Mouse (Mus musculus) spleen, adult 12 weeks (tissue): ENCODE measurements around the gene Gm19684.
"Not testable (repeated sequence)": the region's sequence is repeated elsewhere in the genome, so short reads cannot be mapped to it uniquely, and the experiment has no call there.

Experiments
- DNase-seq: peaks from one replicate; pipeline ENCODE4 v3.0.0; 2022; ENCODE audit warnings: low spot score

The Gm19684 gene

DNA sequence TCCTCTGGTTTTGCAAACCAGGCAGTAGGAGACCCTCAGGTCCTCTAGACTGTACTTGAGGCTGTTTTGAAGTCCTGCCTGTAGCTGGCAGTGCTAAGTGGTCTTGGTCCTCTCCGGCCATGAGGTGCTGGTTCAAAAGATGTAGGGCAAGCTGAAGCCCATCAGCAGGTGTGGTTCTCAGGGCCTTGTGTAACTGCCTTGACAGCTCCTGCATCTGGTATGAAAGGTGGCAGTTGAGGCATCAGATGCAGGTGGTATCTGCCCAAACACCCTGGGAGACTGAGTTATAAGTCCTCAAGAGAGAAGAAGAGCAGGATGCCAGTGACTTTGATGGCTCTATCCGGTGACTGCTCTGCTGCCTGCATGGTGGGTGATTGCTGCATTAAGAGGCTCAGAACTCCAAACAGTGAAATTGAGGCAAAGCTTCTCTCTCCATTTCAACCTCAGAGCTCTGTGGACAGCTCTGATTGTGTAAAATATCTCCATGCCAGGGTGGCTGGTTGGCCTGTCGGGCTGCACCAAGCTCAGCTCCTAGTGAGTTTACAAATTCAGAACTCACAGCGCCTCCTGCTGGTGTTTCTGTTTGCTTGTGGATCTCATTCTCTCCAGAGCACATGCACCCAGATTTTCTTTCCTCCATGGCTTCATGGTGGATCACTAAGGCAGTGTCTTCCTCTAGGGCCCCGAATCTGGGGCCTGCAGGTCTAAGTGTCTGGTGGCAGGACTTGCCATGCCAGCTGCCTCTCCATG is 10.2 kb downstream of the Gm19684 start:
- peak; percentile 0 for DNase-seq

DNA sequence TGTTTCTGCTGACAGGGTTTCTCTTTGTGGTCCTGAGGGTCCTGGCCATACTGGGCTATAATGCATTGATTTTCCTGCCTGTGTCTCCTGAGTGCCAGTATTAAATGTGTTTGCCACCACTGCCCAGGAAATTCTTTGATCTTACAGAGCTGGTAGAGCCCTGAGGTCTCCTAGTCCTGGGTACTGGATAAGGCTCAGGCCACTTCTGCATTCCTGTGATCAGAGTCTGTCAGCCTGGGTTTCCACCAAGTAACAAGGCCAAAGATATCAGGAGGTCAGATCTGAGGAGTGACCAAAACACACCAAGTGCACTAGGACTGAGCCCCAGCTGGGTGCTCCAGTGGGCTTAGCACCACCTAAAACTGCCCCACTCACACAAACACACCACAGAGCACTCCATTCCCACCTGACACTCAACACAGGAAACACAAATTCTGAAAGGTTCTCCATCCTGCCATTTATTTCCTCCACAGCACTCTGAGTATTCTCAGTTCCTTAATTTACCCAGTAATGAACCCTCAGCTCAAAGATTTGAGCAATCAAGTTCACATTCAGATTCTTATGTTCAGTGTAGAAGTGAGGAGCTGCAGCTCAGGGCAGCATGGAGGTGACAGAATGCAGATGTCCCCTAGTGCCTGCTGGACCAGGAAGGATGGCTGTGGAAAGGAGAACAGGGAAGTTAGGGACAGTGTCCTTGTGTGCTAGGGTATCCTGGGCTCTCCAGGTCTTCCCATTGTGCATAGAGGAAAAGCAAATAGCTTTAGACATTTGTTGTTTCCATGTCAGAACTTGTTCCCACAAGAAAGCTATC is 14.1 kb downstream of the Gm19684 start:
- DNase-seq: peak; percentile 0

DNA sequence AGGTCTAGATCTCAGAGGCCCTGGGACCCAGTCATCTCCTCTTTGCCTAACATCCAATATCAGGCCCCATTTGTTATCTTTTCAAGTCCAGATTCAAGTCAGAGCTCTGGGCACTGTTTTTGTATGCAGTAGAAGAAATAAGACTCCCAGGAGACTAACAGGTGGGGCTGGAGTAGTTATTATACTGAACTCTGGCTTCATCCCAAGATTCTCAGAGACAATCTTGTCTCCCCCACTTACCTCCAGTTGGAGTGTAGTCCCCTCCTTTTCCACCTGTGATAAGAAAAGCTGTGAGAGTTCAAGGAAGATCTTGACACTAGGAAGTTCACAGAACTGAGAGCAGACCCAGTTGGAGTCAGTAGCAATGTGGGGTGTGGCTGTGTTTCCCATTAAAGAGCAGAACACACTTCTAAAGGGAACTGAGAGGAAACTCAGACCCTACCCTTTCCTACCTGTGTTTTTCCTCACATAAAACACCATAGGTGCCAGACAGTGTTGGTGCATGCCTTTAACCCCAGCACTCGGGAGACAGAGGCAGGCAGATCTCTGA is 14.9 kb downstream of the Gm19684 start:
- DNase-seq: not testable (repeated sequence)

DNA sequence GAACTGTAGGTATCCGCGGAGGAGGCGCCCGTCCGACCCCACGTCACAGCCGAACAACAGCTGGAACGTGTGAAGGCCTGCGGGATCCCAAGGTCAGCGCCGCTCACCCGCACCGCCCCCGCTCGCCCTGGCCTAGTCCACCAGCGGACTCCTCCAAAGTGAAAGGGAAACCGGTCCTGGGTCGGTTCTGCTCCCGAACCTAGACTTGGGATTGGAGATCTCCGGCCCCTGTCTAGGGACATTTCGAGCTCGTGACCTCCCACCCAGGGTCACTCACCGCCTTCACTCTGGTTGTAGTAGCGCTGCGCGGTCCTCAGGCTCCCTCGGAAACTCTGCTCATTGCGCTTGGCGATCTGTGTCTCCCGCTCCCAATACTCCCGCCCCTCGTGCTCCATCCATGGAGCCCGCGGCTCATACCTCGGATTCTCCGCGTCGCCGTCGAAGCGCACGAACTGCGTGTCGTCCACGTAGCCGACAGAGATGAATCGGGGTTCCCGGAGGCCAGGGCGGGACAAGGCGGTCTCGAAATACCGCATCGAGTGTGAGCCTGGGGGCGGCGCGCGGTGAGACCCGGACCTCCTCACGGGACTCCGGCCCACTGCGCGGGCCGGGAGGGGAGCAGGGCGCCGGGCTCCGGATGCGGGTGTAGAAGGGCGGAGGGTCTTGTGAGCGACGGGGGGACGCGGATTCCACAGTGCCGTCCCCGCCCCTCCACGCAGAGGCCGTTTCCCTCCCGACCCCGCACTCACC is 23.8 kb downstream of the Gm19684 start:
- DNase-seq: no peak

DNA sequence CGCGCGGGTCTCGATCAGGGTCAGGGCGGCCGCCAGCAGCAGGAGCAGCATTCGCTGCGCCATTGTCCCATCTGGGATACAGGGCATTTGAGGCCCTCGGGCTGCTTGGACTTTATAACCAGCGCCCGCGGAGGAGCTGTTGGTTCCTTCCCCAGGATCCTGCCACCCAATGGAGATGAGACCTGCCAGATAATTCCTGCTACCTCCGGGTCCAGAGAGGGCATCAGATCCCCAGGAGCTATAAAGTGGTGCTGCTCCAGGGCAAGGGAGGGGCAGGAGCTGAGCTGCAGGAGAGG is 24.3 kb downstream of the Gm19684 start:
- DNase-seq: not testable (repeated sequence)

DNA sequence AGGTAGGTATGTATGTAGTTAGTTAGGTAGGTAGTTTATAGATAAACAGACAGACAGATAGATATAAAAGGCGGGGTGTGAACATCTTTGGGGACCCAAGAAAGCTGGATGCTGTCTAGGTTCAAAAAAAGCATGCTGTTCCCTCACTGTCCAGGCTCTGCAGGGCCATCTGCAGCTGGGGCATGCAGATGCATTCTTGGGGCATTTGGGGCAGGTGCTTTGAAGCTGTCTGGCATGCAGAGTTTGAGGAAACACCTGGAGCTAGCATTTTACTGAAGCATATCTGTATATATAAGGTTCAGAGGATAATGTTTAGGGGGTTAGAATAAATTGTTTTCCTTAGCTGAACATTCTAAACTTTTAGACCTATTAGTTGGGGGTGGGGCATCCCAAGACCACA is 25.5 kb downstream of the Gm19684 start:
- DNase-seq: not testable (repeated sequence)

DNA sequence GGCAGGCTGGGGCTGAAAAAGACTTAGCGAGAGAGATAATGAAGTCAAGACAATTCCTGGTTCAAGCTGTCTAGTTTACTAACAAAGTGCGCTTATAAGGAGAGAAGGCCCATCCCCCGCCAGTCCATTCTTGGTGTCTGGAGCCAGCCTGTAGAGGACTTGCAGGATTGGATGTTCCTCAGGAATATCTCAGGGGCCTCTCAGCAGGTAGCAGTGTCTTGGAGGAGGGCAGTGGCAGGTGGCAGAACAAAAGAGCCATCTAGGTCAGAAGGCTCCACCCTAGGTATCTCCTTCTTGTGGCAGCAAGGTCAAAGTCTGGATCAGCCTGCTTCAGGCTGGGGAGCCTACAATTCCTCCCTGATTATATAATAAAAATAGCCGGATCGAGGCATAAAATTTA is 27.0 kb downstream of the Gm19684 start:
- not testable (repeated sequence) for DNase-seq

DNA sequence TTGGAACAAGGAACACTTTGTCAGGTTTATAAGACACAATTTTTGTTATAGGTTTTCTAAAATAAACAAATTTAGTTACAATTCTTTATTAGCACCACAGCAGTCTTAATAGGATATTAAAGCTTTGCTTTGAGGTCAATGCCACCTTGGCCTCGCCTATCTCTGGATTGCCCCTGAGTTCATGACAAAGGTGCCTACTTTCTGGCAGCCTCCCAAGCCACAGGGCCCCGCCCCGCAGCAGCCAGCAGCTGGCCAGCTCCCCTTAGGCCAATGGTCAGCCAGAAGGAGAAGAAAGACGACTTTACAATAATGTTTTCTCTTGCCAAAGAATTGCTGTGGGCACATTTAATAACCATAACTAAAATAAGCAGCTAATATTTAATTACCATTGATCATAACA is 29.7 kb downstream of the Gm19684 start:
- DNase-seq: not testable (repeated sequence)

DNA sequence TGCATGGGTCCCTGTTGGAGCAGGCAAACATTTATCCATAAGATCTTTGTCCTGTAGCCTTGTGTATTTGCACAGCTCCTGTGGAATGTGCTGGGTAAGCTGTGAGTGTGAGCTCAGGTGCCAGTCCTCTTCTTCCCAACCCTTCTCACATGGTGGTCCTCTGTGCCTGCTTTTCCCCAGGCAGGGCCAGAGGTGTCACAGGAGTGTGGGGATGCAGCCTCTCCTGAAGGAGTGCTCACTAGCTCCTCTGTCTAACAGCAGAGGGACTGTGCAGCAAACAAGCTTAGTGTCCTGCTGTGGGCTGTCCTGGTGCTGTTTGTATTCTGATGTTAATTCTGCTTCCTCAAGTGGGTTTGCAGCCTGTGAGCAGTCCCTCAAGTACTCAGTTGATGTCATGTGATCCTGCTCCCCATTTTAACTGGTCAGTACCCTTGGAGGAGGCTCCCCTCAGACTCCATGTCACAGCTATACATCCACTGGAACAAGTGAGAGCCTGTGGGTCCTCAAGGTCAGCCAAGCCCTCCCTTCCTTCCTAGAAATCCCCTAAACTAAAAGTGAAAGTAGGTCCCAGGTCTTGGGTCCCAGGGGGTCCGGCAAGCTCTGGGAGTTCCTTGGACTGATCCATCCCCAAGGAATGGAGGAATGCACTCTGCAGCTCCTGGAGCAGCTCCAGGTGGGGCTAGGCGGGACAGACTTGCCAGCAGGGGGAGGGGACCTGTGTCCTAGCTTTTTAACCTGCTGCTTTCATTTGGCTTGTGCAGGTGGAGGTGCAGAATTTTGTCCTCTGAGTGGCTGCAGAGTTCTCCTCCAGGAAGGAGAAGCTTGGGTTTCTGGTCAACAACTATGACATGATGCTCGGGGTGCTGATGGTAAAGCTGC is 33.0 kb downstream of the Gm19684 start:
- DNase-seq: no peak

DNA sequence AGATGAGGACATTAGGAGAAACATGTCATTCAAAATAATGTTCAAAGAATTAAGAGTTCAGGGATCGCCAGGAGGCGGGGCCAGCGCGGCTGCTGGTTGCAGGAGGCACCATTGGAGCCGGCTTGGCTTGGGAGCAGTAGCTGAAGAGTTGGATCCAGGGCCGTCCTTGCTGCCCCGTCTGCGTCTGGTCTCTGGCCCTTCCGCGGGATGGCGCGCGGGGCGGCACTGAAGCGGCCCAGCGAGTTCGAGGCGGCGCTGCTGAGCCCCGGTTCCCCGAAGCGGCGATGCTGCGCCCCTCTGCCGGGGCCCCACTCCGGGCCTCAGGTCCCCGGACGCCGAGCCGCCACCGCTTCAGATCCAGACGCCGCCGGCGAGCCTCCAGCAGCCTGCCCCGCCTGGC is 36.3 kb downstream of the Gm19684 start:
- DNase-seq: not testable (repeated sequence)

DNA sequence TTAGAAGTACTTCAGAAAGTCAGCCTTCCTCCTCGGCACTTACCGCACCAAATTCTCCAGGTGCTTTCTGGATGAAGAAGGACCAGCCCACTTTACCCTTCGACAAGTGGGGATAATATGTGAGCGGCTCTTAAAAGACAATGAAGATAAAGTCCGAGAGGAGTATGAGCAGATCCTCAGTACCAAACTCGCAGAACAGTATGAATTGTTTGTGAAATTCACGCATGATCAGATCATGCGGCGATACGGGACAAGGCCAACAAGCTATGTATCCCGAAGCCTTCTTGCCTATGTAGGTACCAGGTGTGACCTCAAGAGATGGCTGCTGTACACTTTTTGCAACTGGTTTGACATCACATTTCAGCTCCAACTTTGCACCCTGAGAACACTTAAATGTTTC is 36.8 kb downstream of the Gm19684 start:
- not testable (repeated sequence) for DNase-seq

DNA sequence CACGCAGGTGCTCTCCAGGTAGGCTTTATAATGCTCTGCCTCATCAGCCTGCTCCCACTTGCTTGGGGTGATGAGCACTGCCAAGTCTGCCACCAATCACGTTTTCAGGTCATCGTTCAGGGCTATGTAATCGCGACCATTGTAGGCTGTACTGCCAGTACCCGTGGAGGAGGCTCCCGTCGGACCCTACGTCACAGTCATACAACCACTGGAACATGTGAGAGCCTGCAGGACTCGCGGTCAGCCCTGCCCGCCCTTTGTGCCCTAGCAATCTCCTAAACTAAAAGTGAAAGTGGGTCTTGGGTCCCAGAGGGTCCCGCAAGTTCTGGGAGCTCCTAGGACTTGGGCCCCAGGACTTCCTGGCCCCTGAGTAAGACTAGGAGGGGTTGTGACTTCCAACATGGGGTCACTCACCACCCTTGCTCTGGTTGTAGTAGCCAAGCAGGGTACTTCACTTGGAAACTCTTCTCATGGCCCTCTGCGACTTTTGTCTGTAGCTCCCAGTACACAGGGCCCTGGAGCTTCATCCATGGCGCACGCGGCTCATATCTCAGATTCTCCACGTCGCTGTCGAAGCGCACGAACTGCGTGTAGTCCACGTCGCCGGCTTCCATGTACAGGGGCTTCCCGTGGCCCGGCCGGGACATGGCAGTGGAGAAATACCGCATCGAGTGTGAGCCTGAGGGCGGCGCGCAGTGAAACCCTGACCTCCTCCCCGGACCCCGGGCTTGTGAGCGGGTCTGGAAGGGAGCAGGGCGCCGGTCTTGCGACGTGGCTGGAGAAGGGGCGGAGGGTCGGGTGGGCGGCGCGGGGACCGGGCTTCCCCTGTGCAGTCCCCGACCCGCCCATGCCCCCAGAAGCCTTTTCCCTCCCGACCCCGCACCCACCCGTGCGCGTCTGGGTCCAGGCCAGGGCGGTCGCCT is 39.9 kb downstream of the Gm19684 start:
- no peak for DNase-seq

DNA sequence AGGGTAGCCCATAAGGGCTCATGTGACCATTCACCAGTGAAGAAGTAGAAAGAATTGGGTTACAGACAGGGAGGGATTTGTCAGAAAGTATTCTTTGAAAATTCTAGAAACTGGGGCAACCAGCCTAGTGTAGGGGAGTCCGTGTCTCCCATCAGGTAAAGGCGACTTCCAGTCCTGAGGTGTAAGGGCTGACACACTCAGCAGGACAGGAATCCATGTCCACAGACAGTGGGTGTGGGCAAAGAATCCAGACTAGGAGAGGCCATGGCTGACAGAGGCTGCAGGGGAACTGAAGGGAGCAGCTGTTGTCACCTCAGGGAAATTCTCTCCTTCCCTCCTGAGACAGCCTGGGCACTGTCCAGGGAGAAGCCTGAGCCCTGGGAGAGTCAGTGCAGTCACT is 45.4 kb downstream of the Gm19684 start:
- DNase-seq: not testable (repeated sequence)

DNA sequence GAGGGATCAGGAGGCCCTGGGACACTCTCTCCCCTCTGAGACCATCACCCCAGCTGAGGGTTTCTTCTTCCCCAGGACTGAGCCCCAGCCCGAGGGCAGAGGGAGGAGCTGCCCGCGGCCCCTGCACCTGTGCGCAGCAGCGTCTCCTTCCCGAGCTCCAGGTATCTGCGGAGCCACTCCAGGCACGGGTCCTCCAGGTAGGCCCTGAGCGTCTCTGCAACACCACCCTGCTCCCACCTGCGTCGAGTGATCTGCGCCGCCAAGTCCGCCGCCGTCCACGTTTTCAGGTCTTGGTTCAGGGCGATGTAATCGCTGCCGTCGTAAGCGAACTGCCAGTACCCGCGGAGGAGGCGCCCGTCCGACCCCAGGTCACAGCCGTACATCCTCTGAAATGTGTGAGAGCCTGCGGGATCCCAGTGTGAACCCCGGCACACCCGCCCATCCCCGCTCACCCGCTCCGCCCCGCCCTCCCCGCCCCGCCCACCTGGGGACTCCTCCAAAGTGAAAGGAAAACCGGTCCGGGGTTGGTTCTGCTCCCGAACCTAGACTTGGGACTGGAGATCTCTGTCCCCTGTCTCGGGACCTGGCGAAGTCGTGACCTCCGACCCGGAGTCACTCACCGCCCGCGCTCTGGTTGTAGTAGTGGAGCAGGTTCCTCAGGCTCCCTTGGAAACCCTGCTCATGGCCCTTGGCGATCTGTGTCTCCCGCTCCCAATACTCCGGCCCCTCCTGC is 46.0 kb downstream of the Gm19684 start:
- no peak for DNase-seq

DNA sequence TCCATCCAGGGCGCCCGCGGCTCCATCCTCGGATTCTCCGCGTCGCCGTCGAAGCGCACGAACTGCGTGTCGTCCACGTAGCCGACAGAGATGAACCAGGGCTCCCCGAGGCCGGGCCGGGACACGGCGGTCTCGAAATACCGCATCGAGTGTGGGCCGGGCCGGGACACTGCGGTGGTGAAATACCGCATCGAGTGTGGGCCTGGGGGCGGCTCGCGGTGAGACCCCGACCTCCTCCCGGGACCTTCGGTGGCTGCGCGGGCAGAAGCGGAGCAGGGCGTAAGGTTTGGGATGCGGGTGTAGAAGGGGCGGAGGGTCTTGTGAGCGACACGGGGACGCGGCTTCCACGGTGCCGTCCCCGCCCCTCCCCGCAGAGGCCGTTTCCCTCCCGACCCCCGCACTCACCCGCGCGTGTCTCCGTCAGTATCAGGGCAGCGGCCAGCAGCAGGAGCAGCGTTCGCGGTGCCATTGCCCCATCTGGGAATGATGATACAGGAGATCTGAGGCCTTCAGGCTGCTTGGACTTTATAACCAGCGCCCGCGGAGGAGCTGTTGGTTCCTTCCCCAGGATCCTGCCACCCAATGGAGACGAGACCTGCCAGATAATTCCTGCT is 46.7 kb downstream of the Gm19684 start, which contains the start of gene Gm8909:
Gene Gm8909, minus strand, starts transcription at position 499 of the 614 bp plus-strand sequence.
- DNase-seq: no peak

DNA sequence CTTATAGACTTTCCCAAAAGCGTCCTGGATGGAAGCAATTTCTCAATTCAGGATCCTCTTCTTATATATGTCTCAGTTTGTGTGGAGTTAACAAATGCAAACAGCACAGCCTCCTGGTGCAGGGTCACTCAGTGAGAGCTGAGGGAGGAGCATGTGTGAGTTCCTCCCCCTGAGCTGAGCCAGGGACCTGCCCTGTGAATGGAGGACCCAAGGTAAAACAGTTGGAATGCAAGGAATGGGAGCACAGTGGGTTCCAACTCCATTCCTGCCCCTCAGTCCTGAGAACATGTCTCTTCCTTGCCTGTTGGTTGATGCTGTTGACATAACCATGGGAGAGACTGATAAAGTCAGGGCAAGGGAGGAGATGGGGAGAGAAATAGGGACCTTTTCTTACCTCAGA is 47.6 kb downstream of the Gm19684 start:
- not testable (repeated sequence) for DNase-seq

DNA sequence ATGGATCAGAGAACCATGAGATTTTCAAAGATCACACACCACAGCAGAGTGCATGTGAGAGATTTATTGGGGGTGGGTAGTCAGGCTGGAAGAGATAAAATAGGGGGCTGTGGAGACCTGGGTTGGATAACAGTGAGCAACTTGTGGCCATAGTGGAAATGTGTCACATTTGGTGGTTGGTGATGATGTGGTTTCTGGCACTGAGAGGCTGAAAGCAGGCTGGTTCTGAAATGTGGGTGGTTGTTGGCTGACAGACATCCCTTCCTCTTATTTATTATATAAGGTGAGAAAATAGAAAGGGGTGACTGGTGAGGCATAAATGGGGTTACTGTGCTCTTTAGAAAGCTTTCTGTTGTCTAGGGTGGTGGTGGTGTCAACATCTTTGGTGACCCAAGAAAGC is 48.3 kb downstream of the Gm19684 start:
- DNase-seq: no peak

DNA sequence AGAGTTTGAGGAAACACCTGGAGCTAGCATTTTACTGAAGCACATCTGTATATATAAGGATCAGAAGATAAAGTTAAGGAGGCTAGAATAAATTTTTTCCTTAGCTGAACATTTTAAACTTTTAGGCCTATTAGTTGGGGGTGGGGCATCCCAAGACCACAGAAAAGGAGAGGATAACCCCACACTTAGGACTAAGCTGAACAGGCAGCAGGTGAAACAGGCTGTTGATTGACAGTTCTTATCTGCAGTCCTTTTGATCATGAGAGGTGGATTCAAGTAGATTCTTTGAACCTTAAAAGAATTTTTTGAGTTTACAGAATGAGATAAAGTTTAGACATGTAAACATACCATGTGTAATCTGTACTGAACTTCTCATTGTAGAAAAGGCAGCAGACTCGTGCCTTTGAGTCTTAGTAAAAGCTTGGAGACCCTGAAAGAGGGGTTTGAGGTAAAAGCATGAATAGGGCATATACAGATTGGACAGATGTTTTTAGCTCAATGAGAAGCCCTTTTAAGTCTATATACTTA is 48.9 kb downstream of the Gm19684 start:
- DNase-seq: no peak

DNA sequence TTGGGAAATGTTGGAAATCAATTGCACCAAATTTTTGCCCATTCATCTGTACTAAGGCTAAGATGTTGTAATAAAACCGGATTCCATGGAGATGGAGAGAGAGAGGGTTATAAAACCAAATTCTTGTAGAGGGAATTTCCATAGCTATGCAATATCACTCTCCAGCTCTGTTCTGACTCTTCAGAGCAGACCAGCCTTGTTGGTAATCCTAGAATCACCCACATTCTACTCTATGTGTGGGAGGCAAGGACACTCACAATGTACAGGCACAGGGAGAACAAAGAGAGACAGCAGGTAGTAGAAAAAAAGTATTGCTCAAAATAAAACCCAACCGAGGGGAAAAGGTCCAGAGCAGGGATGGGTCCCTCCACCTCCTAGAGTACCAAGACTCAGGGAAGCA is 54.7 kb downstream of the Gm19684 start:
- not testable (repeated sequence) for DNase-seq
